Mouse (Mus musculus) mature B cell (primary cell): ENCODE measurements around the gene AU022252.

Source experiments
- in situ Hi-C: fragments of 300-500 bp; cut with MboI; formaldehyde crosslinking; loops from 2 replicates; pipeline ENCODE4 v1.14.3; 2019

Gene AU022252

DNA sequence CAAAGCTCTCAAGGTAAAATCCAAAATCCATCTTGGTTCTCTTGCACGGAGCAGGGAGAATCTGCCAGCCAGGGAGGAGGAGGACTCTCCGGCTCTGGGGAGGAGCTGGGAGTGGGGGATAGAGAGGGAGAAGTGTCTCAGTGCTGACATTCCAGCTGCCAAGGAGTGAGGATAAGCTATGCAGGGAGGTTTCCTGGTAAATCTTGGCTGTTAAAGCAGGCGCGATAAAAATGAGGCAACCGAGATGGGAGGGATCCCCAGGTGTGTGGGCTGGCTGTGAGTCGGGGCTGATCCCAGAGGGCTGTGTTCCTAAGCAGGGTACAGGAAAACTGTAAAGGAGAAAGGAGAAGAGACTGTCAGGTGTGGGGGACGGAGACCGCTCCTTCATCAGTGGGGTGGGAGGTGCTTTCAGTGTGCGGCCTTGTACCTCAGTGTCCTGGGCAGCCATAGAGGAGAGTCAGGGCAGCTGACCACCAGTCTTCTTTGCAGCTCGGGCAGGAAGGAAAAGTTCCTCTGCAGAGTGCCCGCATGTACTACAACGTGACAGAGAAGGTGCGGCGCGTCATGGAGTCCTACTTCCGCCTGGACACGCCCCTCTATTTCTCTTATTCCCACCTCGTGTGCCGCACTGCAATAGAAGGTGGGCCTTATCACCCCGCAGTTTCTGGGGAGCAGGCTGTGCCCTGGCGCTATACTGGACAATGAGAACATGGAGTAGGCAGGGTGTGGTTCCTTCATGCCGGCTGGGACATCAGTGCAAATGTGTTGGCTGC lies 12.1 kb upstream of the AU022252 start:
- in situ Hi-C loops: no loop called here

DNA sequence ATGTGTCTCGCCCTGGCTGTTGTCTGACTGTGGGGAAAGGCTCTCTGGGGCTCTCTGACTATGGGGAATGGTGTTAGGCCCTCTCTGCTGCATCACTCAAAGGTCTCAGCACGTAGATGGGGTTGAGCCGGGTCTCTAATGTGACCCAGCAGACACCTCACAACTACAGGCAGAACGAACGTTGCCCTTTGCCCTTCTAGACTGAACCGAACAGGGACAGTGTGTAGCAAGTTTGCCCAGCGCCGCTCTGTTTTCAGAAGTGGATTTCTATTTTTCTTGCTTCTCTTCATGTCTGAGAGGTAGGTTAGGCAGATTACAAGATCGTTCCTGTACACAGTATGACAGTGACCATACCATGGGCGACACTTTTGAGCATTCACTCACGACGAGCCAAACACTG lies 10.1 kb upstream of the AU022252 start:
- in situ Hi-C loops: no loop called here

GRCm38 (mm10) chr4:119241664-119242063 lies 9.2 kb upstream of the AU022252 start:
- in situ Hi-C loops: no loop called here

- in situ Hi-C loops: no loop called here
Measured at GRCm38 (mm10) chr4:119239181-119239682, 6.7 kb upstream of the AU022252 start.

DNA sequence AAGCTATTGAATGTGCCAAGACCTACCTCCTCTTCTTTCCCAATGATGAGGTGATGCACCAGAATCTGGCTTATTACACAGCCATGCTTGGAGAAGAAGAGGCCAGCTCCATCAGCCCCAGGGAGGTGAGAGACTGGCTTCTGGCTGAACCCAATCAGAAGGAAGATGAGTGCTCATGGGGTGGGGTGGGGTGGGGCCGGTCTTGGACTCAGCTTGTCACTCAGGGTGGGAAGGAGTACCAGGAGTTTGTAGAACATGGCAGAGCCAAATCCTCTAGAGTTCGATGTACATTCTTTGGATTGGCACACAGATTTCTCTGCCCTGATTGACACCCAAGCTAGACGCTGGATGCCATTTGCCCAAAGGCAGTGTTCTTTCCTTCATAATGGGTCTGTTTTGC lies 6.1 kb upstream of the AU022252 start:
- in situ Hi-C loops: no loop called here

GRCm38 (mm10) chr4:119234348-119234747 lies 1.8 kb upstream of the AU022252 start:
- in situ Hi-C loops: no loop called here

DNA sequence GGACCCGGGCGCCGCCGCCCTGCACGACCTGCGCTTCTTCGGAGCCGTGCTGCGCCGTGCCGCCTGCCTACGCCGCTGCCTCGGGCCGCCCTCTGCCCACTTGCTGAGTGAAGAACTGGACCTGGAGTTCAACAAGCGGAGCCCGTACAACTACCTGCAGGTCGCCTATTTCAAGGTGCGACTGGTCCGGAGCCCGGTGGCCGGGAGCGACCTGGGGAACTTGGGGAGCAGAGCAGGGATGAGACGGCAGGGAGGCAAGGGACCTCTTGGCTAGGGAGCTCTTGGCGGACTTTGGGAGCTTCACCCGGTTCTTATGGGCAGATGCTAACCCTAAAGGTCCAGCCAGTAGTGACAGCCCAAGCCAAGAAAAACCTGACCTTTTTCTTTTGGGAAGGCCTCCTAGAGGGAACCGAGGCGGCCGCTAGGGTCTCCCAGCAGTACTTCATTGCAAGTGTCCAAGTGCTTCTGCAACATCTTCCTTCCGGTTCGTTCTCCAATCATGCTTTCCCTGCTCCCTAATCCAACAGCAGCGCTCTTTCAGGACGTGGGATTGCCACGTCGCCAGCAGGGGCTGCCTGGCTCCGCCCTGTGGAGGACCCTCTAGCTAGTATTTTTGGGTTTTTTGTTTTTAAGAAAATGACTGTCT lies 867 bp upstream of the AU022252 start:
- in situ Hi-C loops: no loop called here

- in situ Hi-C loops: no loop called here
Measured at GRCm38 (mm10) chr4:119226751-119227150, 5.8 kb downstream of the AU022252 start.

GRCm38 (mm10) chr4:119225719-119226118 lies 6.8 kb downstream of the AU022252 start:
- in situ Hi-C loops: no loop called here

DNA sequence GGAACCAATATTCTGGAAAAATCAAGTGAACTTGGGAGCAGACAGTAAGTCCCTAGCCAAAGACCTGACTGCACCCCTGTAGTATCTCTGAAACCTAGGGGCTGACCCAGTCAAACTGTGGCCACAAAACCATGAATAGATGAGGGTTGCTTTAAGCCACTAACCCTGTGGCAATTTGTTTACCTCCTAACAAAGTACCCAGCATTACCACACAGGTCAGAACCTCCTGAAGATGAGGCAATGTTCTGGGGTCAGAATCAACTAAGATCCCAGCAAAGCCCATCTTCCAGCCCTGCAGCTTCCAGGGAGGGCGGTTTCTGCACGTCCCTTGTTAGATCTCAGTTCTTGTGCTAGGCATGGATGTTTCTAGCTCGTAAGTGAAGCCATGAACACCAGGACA lies 8.0 kb downstream of the AU022252 start:
- in situ Hi-C loops: no loop called here

GRCm38 (mm10) chr4:119223696-119224095 lies 8.8 kb downstream of the AU022252 start:
- in situ Hi-C loops: no loop called here

DNA sequence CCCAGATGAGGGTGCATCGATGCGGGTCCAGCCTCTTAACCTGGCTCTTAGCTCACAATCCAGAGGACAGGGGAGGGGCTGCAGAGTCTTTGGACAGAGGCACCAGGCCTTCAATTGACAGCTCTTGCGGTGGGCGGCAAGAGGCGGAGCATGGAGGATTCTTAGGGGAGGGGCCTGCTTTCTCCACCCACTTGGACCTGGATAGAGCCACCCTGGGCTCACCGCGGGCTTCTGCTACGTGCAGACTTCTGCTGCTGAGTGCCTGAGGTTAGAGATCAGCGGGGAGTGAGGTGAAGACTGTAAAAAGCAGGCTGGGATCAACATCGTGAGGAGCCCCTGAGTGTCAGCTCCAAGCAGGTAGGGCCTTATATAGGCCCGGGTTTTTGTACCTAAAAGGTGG lies 14.3 kb downstream of the AU022252 start, which contains the start of gene Tmem269:
TSS of gene Tmem269 (minus strand) at position 49 of the 400 bp plus-strand sequence.
- in situ Hi-C loops: no loop called here

GRCm38 (mm10) chr4:119216667-119217066 lies 15.8 kb downstream of the AU022252 start:
- in situ Hi-C loops: no loop called here

DNA sequence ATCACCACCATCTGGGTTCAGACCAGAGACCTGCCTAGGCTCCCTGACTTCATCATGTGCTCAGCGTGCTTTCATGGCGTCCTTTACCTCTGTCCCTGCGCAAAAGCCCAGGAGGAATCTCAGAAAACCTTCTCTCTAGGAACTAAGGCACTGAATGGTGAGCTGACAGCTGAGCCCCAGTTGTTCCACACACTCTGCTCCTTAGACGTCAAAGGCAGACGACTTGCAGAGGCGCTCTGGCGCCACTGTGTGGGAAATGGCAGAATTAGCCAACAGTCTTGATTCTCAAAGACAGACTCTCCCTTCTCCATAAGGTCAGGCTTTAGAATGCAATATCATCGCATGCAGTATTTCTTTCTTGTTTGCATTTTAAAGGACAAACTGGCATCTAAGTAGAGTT lies 27.8 kb downstream of the AU022252 start:
- in situ Hi-C loops: no loop called here

- in situ Hi-C loops: no loop called here
Measured at GRCm38 (mm10) chr4:119198105-119198504, 34.4 kb downstream of the AU022252 start.

- in situ Hi-C loops: no loop called here
Measured at GRCm38 (mm10) chr4:119195582-119196320, 36.8 kb downstream of the AU022252 start.

GRCm38 (mm10) chr4:119194909-119195581 lies 37.5 kb downstream of the AU022252 start, which contains the start of gene Svbp:
Gene Svbp (plus strand): TSS chr4:119195306.
- in situ Hi-C loops: no loop called here

- in situ Hi-C loops: no loop called here
Measured at GRCm38 (mm10) chr4:119192757-119193156, 39.8 kb downstream of the AU022252 start.

- in situ Hi-C loops: no loop called here
Measured at GRCm38 (mm10) chr4:119191273-119191672, 41.2 kb downstream of the AU022252 start.

DNA sequence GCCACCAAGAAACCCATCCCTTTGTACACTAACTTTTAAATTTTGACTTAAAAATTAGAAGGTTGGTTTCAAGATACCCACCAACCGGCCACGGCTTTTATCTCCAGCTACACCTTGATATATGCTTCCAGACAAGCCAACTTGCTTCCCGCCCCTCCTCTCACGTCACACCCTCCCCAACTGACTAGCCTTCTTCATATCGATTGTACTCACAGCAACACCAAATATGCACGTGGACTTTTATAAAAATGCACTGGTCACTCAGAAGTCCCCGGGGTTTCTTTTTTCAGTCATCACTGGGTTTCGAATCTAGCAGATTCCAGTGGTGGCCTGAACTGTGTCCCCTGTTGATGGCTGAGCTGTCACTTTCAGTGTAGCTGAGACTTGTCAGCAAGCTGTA lies 41.9 kb downstream of the AU022252 start:
- in situ Hi-C loops: no loop called here

DNA sequence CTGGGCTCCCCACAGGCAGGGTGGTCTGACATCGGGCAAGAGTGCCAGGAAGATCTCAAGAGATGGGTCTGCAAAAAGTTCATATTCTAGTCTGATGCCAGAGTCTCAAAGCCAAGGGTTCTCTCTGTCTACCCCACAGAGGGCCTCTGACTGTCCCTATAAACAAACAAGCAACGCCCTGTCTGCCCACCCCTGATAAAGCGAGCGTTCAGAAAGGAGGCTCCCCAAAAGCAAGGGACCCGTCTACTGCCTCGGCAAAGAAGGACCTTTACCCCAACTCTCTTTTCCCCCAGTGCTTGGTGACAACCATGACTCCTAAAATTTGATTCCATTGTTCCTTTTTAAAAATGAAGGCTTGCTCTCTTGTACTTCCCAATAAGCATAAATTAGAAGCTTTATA lies 42.6 kb downstream of the AU022252 start, which contains the start of gene Ermap:
TSS of gene Ermap (minus strand) at position 148 of the 400 bp plus-strand sequence.
- in situ Hi-C loops: no loop called here

DNA sequence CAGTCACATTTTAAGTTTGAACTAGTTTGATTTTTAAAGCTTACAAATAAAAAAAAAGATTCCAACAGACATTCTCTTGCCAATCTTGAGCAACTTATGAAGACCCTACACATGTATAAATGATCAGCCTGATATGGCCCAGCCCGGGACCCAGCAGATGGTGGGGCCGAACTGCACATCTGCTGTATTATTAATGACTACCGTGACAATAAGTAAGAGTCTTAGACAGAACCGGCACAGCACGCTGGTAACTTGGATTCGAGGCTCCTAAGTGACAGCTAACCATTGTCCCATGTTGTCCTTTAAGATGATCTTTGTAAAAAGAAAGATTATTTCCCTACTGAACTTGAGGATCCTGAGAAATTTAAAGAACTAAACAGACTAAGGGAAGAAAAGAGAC lies 43.1 kb downstream of the AU022252 start:
- in situ Hi-C loops: no loop called here
